Mouse (Mus musculus) heart, embryonic 14.5 days (tissue): ENCODE measurements around the gene Daxx. TPM values are rescaled to one million over a fixed set of nuclear protein-coding genes. Genes with fewer than 3 reads are reported as not detected.

Experiments used
- ATAC-seq: fragments of 200-750 bp; cut with Nextera tagmentation; 2 replicates; pipeline ENCODE4 v1.8.0; 2017; ENCODE audit warnings: low read depth, moderate TSS enrichment; ENCODE audit not compliant: insufficient number of reproducible peaks, insufficient read depth, low FRiP score
- H3K27ac ChIP-seq, 2 experiments: fragments of 200-500 bp in 1 of 2; fragments of 300-500 bp in 1 of 2; sonication (generic) in 1 of 2; replicated peaks in 1 of 2; 2 replicates each; pipeline ENCODE4 v1.5.1; 2012 to 2014; ENCODE audit warnings: low read depth in 2 of 2, low read length in 2 of 2, control low read depth in 1 of 2, mild to moderate bottlenecking in 1 of 2, mixed read lengths in 1 of 2; ENCODE audit not compliant: control insufficient read depth in 1 of 2, insufficient read depth in 1 of 2
- H3K27me3 ChIP-seq: fragments of 300-500 bp; sonication (generic); 2 replicates; pipeline ENCODE4 v1.6.1; 2014; ENCODE audit warnings: mild to moderate bottlenecking, low read length, control low read depth; ENCODE audit not compliant: control insufficient read depth, insufficient read depth
- H3K36me3 ChIP-seq: fragments of 300-500 bp; sonication (generic); 2 replicates; pipeline ENCODE4 v1.6.1; 2014; ENCODE audit warnings: mild to moderate bottlenecking, control low read depth, low read length, mixed read lengths; ENCODE audit not compliant: control insufficient read depth, insufficient read depth
- H3K4me1 ChIP-seq, 2 experiments: fragments of 200-500 bp in 1 of 2; fragments of 300-500 bp in 1 of 2; sonication (generic) in 1 of 2; 2 replicates each; pipeline ENCODE4 v1.6.1; 2012 to 2014; ENCODE audit warnings: low read length in 2 of 2, control low read depth in 1 of 2, mixed read lengths in 1 of 2; ENCODE audit not compliant: control insufficient read depth in 2 of 2, insufficient read depth in 2 of 2
- H3K4me2 ChIP-seq: fragments of 300-500 bp; sonication (generic); 2 replicates; pipeline ENCODE4 v1.6.1; 2014; ENCODE audit warnings: mild to moderate bottlenecking, low read length
- H3K4me3 ChIP-seq, 2 experiments: fragments of 200-500 bp in 1 of 2; fragments of 300-500 bp in 1 of 2; sonication (generic) in 1 of 2; 2 replicates each; pipeline ENCODE4 v1.5.1; 2012 to 2014; ENCODE audit warnings: low read length in 2 of 2, mild to moderate bottlenecking in 2 of 2, control low read depth in 1 of 2, low read depth in 1 of 2, moderate library complexity in 1 of 2; ENCODE audit not compliant: control insufficient read depth in 1 of 2, insufficient read depth in 1 of 2
- H3K9ac ChIP-seq: fragments of 300-500 bp; sonication (generic); 2 replicates; pipeline ENCODE4 v1.6.1; 2014; ENCODE audit warnings: mild to moderate bottlenecking, low read length
- H3K9me3 ChIP-seq: fragments of 300-500 bp; sonication (generic); 2 replicates; pipeline ENCODE4 v1.6.1; 2016; ENCODE audit warnings: low read length, control low read depth; ENCODE audit not compliant: control insufficient read depth
- WGBS: fragments of 180-500 bp; shearing (Covaris S2); extraction: QIAGEN DNeasy Blood & Tissue Kit; methylation state at CpG from one replicate; pipeline ENCODE4 v1.1.7; 2014; 5-methylcytosine and 5-hydroxymethylcytosine counted together
- polyA plus RNA-seq: library from polyadenylated mRNA; unstranded; fragments of >200 nt; fragmentation: Nextera tagmentation; extraction: Ambion mirVana; gene quantifications from 2 replicates; pipeline ENCODE4 v1.2.1, GENCODE M21; 2014

Daxx gene
- polyA plus RNA-seq, 1 experiment from 2014 or later: 27.2 TPM

GRCm38 (mm10) chr17:33931947-33932346, 22.7 kb downstream of the Daxx start:
- no peak overlapping the region for H3K4me2 ChIP-seq
- ATAC-seq: no peak
- H3K36me3 ChIP-seq: peaks cover 52% of the 10 kb centered on the region
- H3K9me3 ChIP-seq: no peaks in the 10 kb centered on the region
- 91% methylated on average over 11 of the region's 11 CpGs for WGBS
- H3K4me3 ChIP-seq: no peak overlapping the region
- H3K4me1 ChIP-seq: peaks cover 8 to 18% of the 10 kb centered on the region in 2 experiments; a peak in 3 of 4 replicates
- H3K9ac ChIP-seq: no peak overlapping the region
- H3K27me3 ChIP-seq: no peaks in the 10 kb centered on the region
- H3K27ac ChIP-seq: no peak overlapping the region

- Histone ChIP-seq H3K4me1 (peaks cover 8 to 18% of the 10 kb centered on the region in 2 experiments; a peak in 3 of 4 replicates), H3K9me3 (no peaks in the 10 kb centered on the region), H3K36me3 (peaks cover 53% of the 10 kb centered on the region), H3K9ac (no peak overlapping the region), H3K4me3 (no peak overlapping the region), H3K27me3 (no peaks in the 10 kb centered on the region), H3K27ac (no peak overlapping the region), H3K4me2 (no peak overlapping the region)
- WGBS: 86% methylated on average over 14 of the region's 14 CpGs
- ATAC-seq: no peak
Observed at GRCm38 (mm10) chr17:33932448-33932847, 23.2 kb downstream of the Daxx start.

- H3K9me3 ChIP-seq: no peaks in the 10 kb centered on the region
- WGBS: 91% methylated on average over 15 of the region's 15 CpGs
- no peak for ATAC-seq
- no peak overlapping the region for H3K27ac ChIP-seq
- H3K4me1 ChIP-seq: peaks cover 8 to 18% of the 10 kb centered on the region in 2 experiments; a peak in 3 of 4 replicates
- no peak overlapping the region for H3K4me3 ChIP-seq
- peaks cover 56% of the 10 kb centered on the region for H3K36me3 ChIP-seq
- no peak overlapping the region for H3K9ac ChIP-seq
- no peak overlapping the region for H3K4me2 ChIP-seq
- no peaks in the 10 kb centered on the region for H3K27me3 ChIP-seq
Observed at GRCm38 (mm10) chr17:33932970-33933369, 23.8 kb downstream of the Daxx start.

GRCm38 (mm10) chr17:33935422-33936055, 26.3 kb downstream of the Daxx start:
- no peak overlapping the region for H3K4me3 ChIP-seq
- peaks cover 11 to 19% of the 10 kb centered on the region in 2 experiments; a peak in 3 of 4 replicates for H3K4me1 ChIP-seq
- no peaks in the 10 kb centered on the region for H3K27me3 ChIP-seq
- H3K4me2 ChIP-seq: no peak overlapping the region
- peaks cover 66% of the 10 kb centered on the region for H3K36me3 ChIP-seq
- 82% methylated on average over 21 of the region's 21 CpGs for WGBS
- H3K27ac ChIP-seq: no peak overlapping the region
- no peaks in the 10 kb centered on the region for H3K9me3 ChIP-seq
- H3K9ac ChIP-seq: no peak overlapping the region
- ATAC-seq: no peak

GRCm38 (mm10) chr17:33936993-33937392, 27.8 kb downstream of the Daxx start:
- Histone ChIP-seq H3K9me3 (no peaks in the 10 kb centered on the region), H3K27ac (no peak overlapping the region), H3K36me3 (peaks cover 63% of the 10 kb centered on the region), H3K9ac (no peak overlapping the region), H3K27me3 (no peaks in the 10 kb centered on the region), H3K4me2 (no peak overlapping the region), H3K4me3 (no peak overlapping the region), H3K4me1 (peaks cover 8 to 19% of the 10 kb centered on the region in 2 experiments)
- ATAC-seq: no peak
- 87% methylated on average over 15 of the region's 15 CpGs for WGBS

GRCm38 (mm10) chr17:33938783-33939182, 29.6 kb downstream of the Daxx start:
- H3K9ac ChIP-seq: no peak overlapping the region

GRCm38 (mm10) chr17:33940206-33940805, 31.1 kb downstream of the Daxx start, which contains the start of the genes Pfdn6 and Wdr46:
Gene Pfdn6 (minus strand): TSS chr17:33940343.
Gene Wdr46 (plus strand): TSS chr17:33940660.
- H3K9me3 ChIP-seq: no peaks in the 10 kb centered on the region
- ATAC-seq: peak; percentile 78
- no peaks in the 10 kb centered on the region for H3K27me3 ChIP-seq
- H3K4me1 ChIP-seq: peaks cover 8 to 19% of the 10 kb centered on the region in 2 experiments
- H3K4me3 ChIP-seq: peak within 1 kb of the TSS; percentile 68 to 78
- under 1% methylated on average over 36 of the region's 36 CpGs for WGBS
- H3K36me3 ChIP-seq: peaks cover 59% of the 10 kb centered on the region
- peak within 1 kb of the TSS; percentile 93 for H3K4me2 ChIP-seq
- H3K27ac ChIP-seq: 0 out of 4 replicates have a peak within 1 kb of the TSS, but pooled peaks of 1 of the 2 experiments have one; percentile 39
- peak within 1 kb of the TSS; percentile 86 for H3K9ac ChIP-seq

More at GRCm38 (mm10) chr17:33938783-33939182, 29.6 kb downstream of the Daxx start:
- no peak overlapping the region for H3K4me3 ChIP-seq
- WGBS: 74% methylated on average over 11 of the region's 11 CpGs
- ATAC-seq: no peak
- no peaks in the 10 kb centered on the region for H3K9me3 ChIP-seq
- H3K27me3 ChIP-seq: no peaks in the 10 kb centered on the region
- peaks cover 57% of the 10 kb centered on the region for H3K36me3 ChIP-seq
- H3K4me1 ChIP-seq: peaks cover 8 to 19% of the 10 kb centered on the region in 2 experiments
- no peak overlapping the region for H3K4me2 ChIP-seq
- H3K27ac ChIP-seq: no peak overlapping the region
